Mouse (Mus musculus): Measurements from ENCODE around the gene Arhgef15. TPM values are rescaled to one million over a fixed set of nuclear protein-coding genes. Genes with fewer than 3 reads are reported as not detected.
"Not testable (repeated sequence)": the region's sequence is repeated elsewhere in the genome, so short reads cannot be mapped to it uniquely, and the experiment has no call there.

The Arhgef15 gene
- polyA plus RNA-seq, 1 experiment from 2014 or later, result 2.8 TPM

- peak overlapping the region; percentile 40; the same call in 1 of the 2 replicates for H3K4me3 ChIP-seq (ENCODE audit: low read depth, low read length)
- 36% methylated on average over 4 of the region's 4 CpGs for WGBS
- no peaks in the 10 kb centered on the region for H3K4me1 ChIP-seq (replicated peaks; ENCODE audit: control insufficient read depth, insufficient read depth)
- peak overlapping the region; percentile 57 for H3K4me2 ChIP-seq (replicated peaks; ENCODE audit: low read depth)
- TF ChIP-seq CTCF (IDR thresholded peaks at IDR 0.05; ENCODE audit: low read depth) (no peak), EP300 (optimal IDR thresholded peaks at IDR 0.05) (no peak)
- DNase-seq (ENCODE audit: low spot score) (no peak), ATAC-seq (ENCODE audit: low FRiP score, low TSS enrichment) (no peak)
- H3K36me3 ChIP-seq (ENCODE audit: control insufficient read depth, insufficient read depth, low read length), result no peaks in the 10 kb centered on the region
- no peaks in the 10 kb centered on the region for H3K9me3 ChIP-seq (ENCODE audit: control insufficient read depth, low read length)
- H3K27ac ChIP-seq (replicated peaks), result no peak overlapping the region
- 0 out of 2 replicates have a peak overlapping the region, but pooled peaks have one; percentile 19 for H3K9ac ChIP-seq (ENCODE audit: low read length)
- H3K27me3 ChIP-seq (ENCODE audit: control insufficient read depth, insufficient read depth, low read length), result no peaks in the 10 kb centered on the region
Measured at GRCm38 (mm10) chr11:68940516-68940915, 16.8 kb downstream of the Arhgef15 start.

GRCm38 (mm10) chr11:68939451-68940304 lies 17.6 kb downstream of the Arhgef15 start:
- Histone ChIP-seq H3K36me3 (ENCODE audit: control insufficient read depth, insufficient read depth, low read length) (no peaks in the 10 kb centered on the region), H3K27me3 (ENCODE audit: control insufficient read depth, insufficient read depth, low read length) (no peaks in the 10 kb centered on the region), H3K9me3 (ENCODE audit: control insufficient read depth, low read length) (no peaks in the 10 kb centered on the region), H3K27ac (replicated peaks) (0 out of 2 replicates have a peak overlapping the region, but pooled peaks have one; percentile 26), H3K4me3 (ENCODE audit: low read depth, low read length) (peak overlapping the region; percentile 40), H3K4me2 (replicated peaks; ENCODE audit: low read depth) (peak overlapping the region; percentile 57), H3K9ac (ENCODE audit: low read length) (peak overlapping the region; percentile 55), H3K4me1 (replicated peaks; ENCODE audit: control insufficient read depth, insufficient read depth) (no peaks in the 10 kb centered on the region)
- TF ChIP-seq EP300 (optimal IDR thresholded peaks at IDR 0.05) (no peak), CTCF (IDR thresholded peaks at IDR 0.05; ENCODE audit: low read depth) (no peak)
- peak; percentile 98 for ATAC-seq (ENCODE audit: low FRiP score, low TSS enrichment)
- peak; percentile 90 for DNase-seq (ENCODE audit: low spot score)
- WGBS, result 2% methylated on average over 16 of the region's 16 CpGs

GRCm38 (mm10) chr11:68936951-68937350 lies 20.3 kb downstream of the Arhgef15 start:
- not testable (repeated sequence) for DNase-seq (ENCODE audit: low spot score); H3K36me3 ChIP-seq (ENCODE audit: control insufficient read depth, insufficient read depth, low read length); H3K9ac ChIP-seq (ENCODE audit: low read length); H3K4me1 ChIP-seq (replicated peaks; ENCODE audit: control insufficient read depth, insufficient read depth); H3K27ac ChIP-seq (replicated peaks); ATAC-seq (ENCODE audit: low FRiP score, low TSS enrichment); H3K4me2 ChIP-seq (replicated peaks; ENCODE audit: low read depth); H3K27me3 ChIP-seq (ENCODE audit: control insufficient read depth, insufficient read depth, low read length); H3K9me3 ChIP-seq (ENCODE audit: control insufficient read depth, low read length); H3K4me3 ChIP-seq (ENCODE audit: low read depth, low read length)
- 90% methylated on average over 4 of the region's 4 CpGs for WGBS

- Histone ChIP-seq H3K27ac (replicated peaks) (no peak overlapping the region), H3K4me3 (ENCODE audit: low read depth, low read length) (no peak overlapping the region), H3K36me3 (ENCODE audit: control insufficient read depth, insufficient read depth, low read length) (no peaks in the 10 kb centered on the region), H3K4me1 (replicated peaks; ENCODE audit: control insufficient read depth, insufficient read depth) (no peaks in the 10 kb centered on the region), H3K4me2 (replicated peaks; ENCODE audit: low read depth) (no peak overlapping the region), H3K9me3 (ENCODE audit: control insufficient read depth, low read length) (no peaks in the 10 kb centered on the region), H3K9ac (ENCODE audit: low read length) (no peak overlapping the region), H3K27me3 (ENCODE audit: control insufficient read depth, insufficient read depth, low read length) (no peaks in the 10 kb centered on the region)
- no peak for TF ChIP-seq EP300 (optimal IDR thresholded peaks at IDR 0.05)
- no peak for ATAC-seq (ENCODE audit: low FRiP score, low TSS enrichment)
- DNase-seq (ENCODE audit: low spot score), result no peak
- 60% methylated on average over 5 of the region's 5 CpGs for WGBS
Measured at GRCm38 (mm10) chr11:68933885-68934507, 23.3 kb downstream of the Arhgef15 start.

- H3K27ac ChIP-seq (replicated peaks), result no peak overlapping the region
- TF ChIP-seq EP300 (optimal IDR thresholded peaks at IDR 0.05) (no peak), CTCF (IDR thresholded peaks at IDR 0.05; ENCODE audit: low read depth) (no peak)
- H3K36me3 ChIP-seq (ENCODE audit: control insufficient read depth, insufficient read depth, low read length), result no peaks in the 10 kb centered on the region
- ATAC-seq (ENCODE audit: low FRiP score, low TSS enrichment), result no peak
- H3K9ac ChIP-seq (ENCODE audit: low read length), result no peak overlapping the region
- 9% methylated on average over 6 of the region's 6 CpGs for WGBS
- no peaks in the 10 kb centered on the region for H3K27me3 ChIP-seq (ENCODE audit: control insufficient read depth, insufficient read depth, low read length)
- DNase-seq (ENCODE audit: low spot score), result no peak
- no peaks in the 10 kb centered on the region for H3K4me1 ChIP-seq (replicated peaks; ENCODE audit: control insufficient read depth, insufficient read depth)
- no peak overlapping the region for H3K4me2 ChIP-seq (replicated peaks; ENCODE audit: low read depth)
- H3K9me3 ChIP-seq (ENCODE audit: control insufficient read depth, low read length), result no peaks in the 10 kb centered on the region
- H3K4me3 ChIP-seq (ENCODE audit: low read depth, low read length), result no peak overlapping the region
Measured at GRCm38 (mm10) chr11:68929947-68930346, 27.3 kb downstream of the Arhgef15 start.

GRCm38 (mm10) chr11:68926981-68927380 lies 30.3 kb downstream of the Arhgef15 start, which contains the start of gene Odf4:
Gene Odf4 (minus strand): TSS chr11:68927081.
- Histone ChIP-seq H3K4me3 (ENCODE audit: low read depth, low read length) (no peak within 1 kb of the TSS), H3K27me3 (ENCODE audit: control insufficient read depth, insufficient read depth, low read length) (no peaks in the 10 kb centered on the region), H3K4me1 (replicated peaks; ENCODE audit: control insufficient read depth, insufficient read depth) (no peaks in the 10 kb centered on the region), H3K4me2 (replicated peaks; ENCODE audit: low read depth) (no peak within 1 kb of the TSS), H3K9ac (ENCODE audit: low read length) (no peak within 1 kb of the TSS), H3K36me3 (ENCODE audit: control insufficient read depth, insufficient read depth, low read length) (no peaks in the 10 kb centered on the region), H3K9me3 (ENCODE audit: control insufficient read depth, low read length) (no peaks in the 10 kb centered on the region), H3K27ac (replicated peaks) (no peak within 1 kb of the TSS)
- no peak for DNase-seq (ENCODE audit: low spot score)
- WGBS, result 92% methylated on average over 3 of the region's 3 CpGs
- TF ChIP-seq EP300 (optimal IDR thresholded peaks at IDR 0.05), result no peak
- no peak for TF ChIP-seq CTCF (IDR thresholded peaks at IDR 0.05; ENCODE audit: low read depth)
- ATAC-seq (ENCODE audit: low FRiP score, low TSS enrichment), result no peak
